In genomic region chr5:26206066-26206765, GRCm38 (mm10) we compare ENCODE assay signal across 22 mouse cellular contexts. TPM values are rescaled to one million over a fixed set of nuclear protein-coding genes. Genes with fewer than 3 reads are reported as not detected.
DNase-seq lines count a peak whose midpoint lies in the region; ATAC-seq and TF ChIP-seq lines count a peak whose summit lies in the region.
"Had no signal": no experiment of that assay in that cellular context is flagged by ENCODE, and none has a peak within 500 bp of the region (broad histone marks: within the 10 kb centered on the region; RNA-seq: fewer than 3 reads in every experiment).

No protein-coding gene starts in this region.

- TF ChIP-seq CTCF in Patski (IDR thresholded peaks at IDR 0.05): no peak

- no peaks in the 10 kb centered on the region for H3K36me3 ChIP-seq in kidney, embryonic 16.5 days (ENCODE audit: insufficient read depth, low read length)
- no peaks in the 10 kb centered on the region for H3K36me3 ChIP-seq in kidney, embryonic 14.5 days (ENCODE audit: control insufficient read depth, insufficient read depth, low read length)
- H3K36me3 ChIP-seq in midbrain, embryonic 15.5 days (replicated peaks): no peaks in the 10 kb centered on the region
- H3K36me3 ChIP-seq: embryonic facial prominence, embryonic 15.5 days; heart, embryonic 12.5 days; limb, embryonic 15.5 days; liver, embryonic 15.5 days had no signal

- no peak overlapping the region for H3K4me3 ChIP-seq in kidney, embryonic 16.5 days (ENCODE audit: low read length)
- H3K4me3 ChIP-seq in kidney, embryonic 14.5 days (ENCODE audit: low read length): no peak overlapping the region
- no peak overlapping the region for H3K4me3 ChIP-seq in midbrain, embryonic 15.5 days
- H3K4me3 ChIP-seq: embryonic facial prominence, embryonic 15.5 days; heart, embryonic 12.5 days; limb, embryonic 15.5 days; liver, embryonic 15.5 days had no signal

- H3K27ac ChIP-seq in kidney, embryonic 16.5 days (ENCODE audit: low read length): no peak overlapping the region
- H3K27ac ChIP-seq in kidney, embryonic 14.5 days (ENCODE audit: low read depth, low read length): no peak overlapping the region
- H3K27ac ChIP-seq in midbrain, embryonic 15.5 days: 0 out of 2 replicates have a peak overlapping the region, but pooled peaks have one; percentile 3
- H3K27ac ChIP-seq: embryonic facial prominence, embryonic 15.5 days; limb, embryonic 15.5 days; liver, embryonic 15.5 days had no signal

- 69% methylated on average over 6 of the region's 6 CpGs for WGBS in kidney, embryonic 16.5 days
- 69% methylated on average over 6 of the region's 6 CpGs for WGBS in kidney, embryonic 14.5 days
- 51% methylated on average over 6 of the region's 6 CpGs for WGBS in midbrain, embryonic 15.5 days

- H3K4me2 ChIP-seq in kidney, embryonic 16.5 days (replicated peaks; ENCODE audit: low read depth, low read length): no peak overlapping the region
- H3K4me2 ChIP-seq in kidney, embryonic 14.5 days (replicated peaks; ENCODE audit: low read depth, low read length): no peak overlapping the region
- H3K4me2 ChIP-seq in midbrain, embryonic 15.5 days: no peak overlapping the region
- H3K4me2 ChIP-seq: embryonic facial prominence, embryonic 15.5 days; heart, embryonic 12.5 days; limb, embryonic 15.5 days; liver, embryonic 15.5 days had no signal

- in situ Hi-C loops in Patski (cut with MboI; ENCODE audit: low pct_unique_long_range_greater_than_20kb): no loop called here

- POLR2A ChIA-PET in Patski (lab: Charles Lee): no interaction called here

- no peak overlapping the region for H3K9ac ChIP-seq in kidney, embryonic 16.5 days (replicated peaks; ENCODE audit: low read length)
- no peak overlapping the region for H3K9ac ChIP-seq in kidney, embryonic 14.5 days (ENCODE audit: low read depth, low read length)
- H3K9ac ChIP-seq in midbrain, embryonic 15.5 days: no peak overlapping the region
- H3K9ac ChIP-seq: embryonic facial prominence, embryonic 15.5 days; heart, embryonic 12.5 days; limb, embryonic 15.5 days; liver, embryonic 15.5 days had no signal

- no peak for ATAC-seq in cerebellum, adult (ENCODE audit: insufficient number of reproducible peaks, low FRiP score, low TSS enrichment)
- peak; percentile 46; the same call in 1 of the 2 replicates for ATAC-seq in kidney, embryonic 16.5 days (ENCODE audit: low FRiP score, low TSS enrichment)
- no peak; the same call in 1 of the 2 replicates for ATAC-seq in kidney, embryonic 14.5 days (ENCODE audit: low FRiP score, low TSS enrichment)
- peak; percentile 32 for ATAC-seq in Patski
- peak; percentile 13; the same call in 1 of the 2 replicates for ATAC-seq in midbrain, embryonic 15.5 days (replicated peaks)

- CTCF ChIA-PET in Patski (lab: Charles Lee): interaction anchor here (1.0 to 1.3 kb wide), 2 partner anchors 11 to 16 kb away, joined by 3 read pairs; no protein-coding TSS in a partner anchor

- H3K4me1 ChIP-seq in kidney, embryonic 16.5 days (ENCODE audit: insufficient read depth, low read length): no peaks in the 10 kb centered on the region
- 0 out of 2 replicates have a peak, but pooled peaks cover 3% of the 10 kb centered on the region for H3K4me1 ChIP-seq in kidney, embryonic 14.5 days (ENCODE audit: control insufficient read depth, insufficient read depth, low read length)
- peaks cover 11% of the 10 kb centered on the region for H3K4me1 ChIP-seq in midbrain, embryonic 15.5 days
- H3K4me1 ChIP-seq: embryonic facial prominence, embryonic 15.5 days; heart, embryonic 12.5 days; limb, embryonic 15.5 days; liver, embryonic 15.5 days had no signal

- peak; percentile 10 to 20 for DNase-seq in cerebellum, postnatal 10 days
- no peak for DNase-seq in Patski (ENCODE audit: low read depth, low spot score)
- no peak for DNase-seq in spleen, postnatal 36 days (ENCODE audit: low spot score in 2 of 2)
- no peak for DNase-seq in cerebellum, postnatal 14 days
- DNase-seq: adrenal gland, postnatal 10 days; cerebellum, adult 11 months; cerebellum, postnatal 36 days; heart, postnatal 14 days; kidney, adult 18-20 months; layer of hippocampus, postnatal 36 days; thymus, postnatal 25 days had no signal

- no peaks in the 10 kb centered on the region for H3K9me3 ChIP-seq in kidney, embryonic 16.5 days (ENCODE audit: low read length)
- H3K9me3 ChIP-seq in kidney, embryonic 14.5 days (ENCODE audit: control insufficient read depth, low read length): no peaks in the 10 kb centered on the region
- no peaks in the 10 kb centered on the region for H3K9me3 ChIP-seq in midbrain, embryonic 15.5 days
- H3K9me3 ChIP-seq: embryonic facial prominence, embryonic 15.5 days; heart, embryonic 12.5 days; limb, embryonic 15.5 days; liver, embryonic 15.5 days had no signal

- H3K27me3 ChIP-seq in kidney, embryonic 16.5 days (ENCODE audit: insufficient read depth, low read length): no peaks in the 10 kb centered on the region
- no peaks in the 10 kb centered on the region for H3K27me3 ChIP-seq in kidney, embryonic 14.5 days (ENCODE audit: control insufficient read depth, insufficient read depth, low read length)
- no peaks in the 10 kb centered on the region for H3K27me3 ChIP-seq in Patski
- no peaks in the 10 kb centered on the region for H3K27me3 ChIP-seq in midbrain, embryonic 15.5 days (replicated peaks)
- H3K27me3 ChIP-seq: embryonic facial prominence, embryonic 15.5 days; heart, embryonic 12.5 days; limb, embryonic 15.5 days; liver, embryonic 15.5 days had no signal

RNA-seq across cellular contexts. Expression of gene Gm7361, which starts 51.3 kb away (rescaled TPM):
- not detected in 2 replicates for polyA plus RNA-seq in kidney, embryonic 16.5 days (2015; fragmentation: Nextera tagmentation; extraction: Ambion mirVana)
- not detected in 2 replicates for polyA plus RNA-seq in kidney, embryonic 14.5 days (2014; fragmentation: Nextera tagmentation; extraction: Ambion mirVana)
- polyA plus RNA-seq in Patski (2021): 0.08 TPM
- polyA plus RNA-seq in midbrain, embryonic 15.5 days (2015; fragmentation: Nextera tagmentation; extraction: Ambion mirVana): 0.18 and 0.46 TPM in 2 replicates
- polyA plus RNA-seq: gonadal fat pad, adult 2 months; heart, embryonic 12.5 days; limb, embryonic 15.5 days; liver, embryonic 15.5 days; lung, embryonic 16.5 days; small intestine, adult 2 months had no signal

Comparison
In these comparisons a context has a peak if more than half of its experiments do, and no peak if none do; other contexts are left out.
1. DNase-seq: peak in cerebellum, postnatal 10 days (2 of 2); none in Patski (single experiment), spleen, postnatal 36 days (0 of 2) and cerebellum, postnatal 14 days (0 of 2).
2. ATAC-seq: peak in kidney, embryonic 16.5 days (single experiment), Patski (single experiment) and midbrain, embryonic 15.5 days (single experiment); none in cerebellum, adult (single experiment) and kidney, embryonic 14.5 days (single experiment).